Mouse (Mus musculus): Measurements from ENCODE around the gene Mylk2. TPM values are rescaled to one million over a fixed set of nuclear protein-coding genes. Genes with fewer than 3 reads are reported as not detected.
A peak's percentile ranks its signal among the peaks of the same experiment; 100 is the strongest.

The Mylk2 gene
- polyA plus RNA-seq, 1 experiment from 2014 or later: not detected

DNA sequence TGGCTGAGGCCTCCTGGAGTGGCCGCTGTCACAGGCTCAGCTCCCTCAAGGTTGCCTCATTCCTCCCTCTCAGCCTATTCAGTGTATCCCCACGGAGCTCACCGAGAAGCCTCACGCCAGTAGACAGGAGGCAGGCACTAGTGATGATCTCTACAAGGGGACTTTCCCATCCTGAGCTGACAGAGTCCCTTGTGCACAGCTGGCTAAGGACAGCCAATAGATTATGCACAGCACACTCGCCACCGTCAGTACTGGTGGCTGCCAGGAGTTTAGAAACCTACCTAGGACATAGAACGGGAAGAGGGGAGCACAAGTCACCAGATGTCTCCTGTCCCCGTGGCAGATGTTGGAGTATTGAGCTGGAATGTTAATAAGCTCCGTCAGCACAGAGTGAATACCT is 6.5 kb downstream of the Mylk2 start:
- WGBS (ENCODE audit: insufficient replicate concordance): 39% methylated on average over 9 of the region's 9 CpGs
- Histone ChIP-seq H3K27ac (ENCODE audit: low read depth, low read length) (no peak overlapping the region), H3K4me3 (ENCODE audit: low read depth, low read length) (no peak overlapping the region), H3K4me2 (no peak overlapping the region), H3K9ac (ENCODE audit: low read depth, low read length) (no peak overlapping the region), H3K27me3 (ENCODE audit: control insufficient read depth, insufficient read depth, low read length) (peaks cover 23% of the 10 kb centered on the region), H3K36me3 (ENCODE audit: control insufficient read depth, insufficient read depth, low read length) (no peaks in the 10 kb centered on the region), H3K4me1 (ENCODE audit: control insufficient read depth, insufficient read depth, low read length) (peaks cover 19% of the 10 kb centered on the region), H3K9me3 (replicated peaks; ENCODE audit: control insufficient read depth, low read length) (no peaks in the 10 kb centered on the region)
- ATAC-seq (replicated peaks; ENCODE audit: insufficient number of reproducible peaks, low FRiP score, low TSS enrichment): no peak

DNA sequence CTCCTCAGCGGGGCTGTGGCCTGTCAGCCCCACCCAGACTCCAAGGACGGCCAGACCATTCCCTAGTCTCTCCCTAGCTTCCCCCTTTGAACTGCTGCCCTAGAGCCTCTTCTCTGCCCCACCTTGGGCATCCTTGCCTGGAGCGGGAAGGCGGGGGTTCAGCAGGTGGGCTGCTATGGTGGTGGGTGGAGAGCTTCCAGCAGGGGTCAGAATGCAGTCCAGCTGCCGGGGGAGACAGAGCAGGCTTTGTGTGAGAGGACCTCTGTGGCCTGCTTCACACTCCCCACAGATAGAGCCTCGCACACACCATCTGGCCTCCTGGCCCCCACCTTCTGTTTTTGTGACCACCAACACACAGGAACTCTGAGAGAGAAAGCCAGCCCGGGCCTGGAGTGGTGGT is 11.2 kb downstream of the Mylk2 start:
- no peak overlapping the region for H3K27ac ChIP-seq (ENCODE audit: low read depth, low read length)
- WGBS (ENCODE audit: insufficient replicate concordance): 23% methylated on average over 7 of the region's 7 CpGs
- no peaks in the 10 kb centered on the region for H3K36me3 ChIP-seq (ENCODE audit: control insufficient read depth, insufficient read depth, low read length)
- 0 out of 2 replicates have a peak overlapping the region, but pooled peaks have one; percentile 28 for H3K9ac ChIP-seq (ENCODE audit: low read depth, low read length)
- H3K4me3 ChIP-seq (ENCODE audit: low read depth, low read length): no peak overlapping the region
- peaks cover 10% of the 10 kb centered on the region; the same call in 1 of the 2 replicates for H3K27me3 ChIP-seq (ENCODE audit: control insufficient read depth, insufficient read depth, low read length)
- no peak overlapping the region; the same call in 1 of the 2 replicates for H3K4me2 ChIP-seq
- H3K4me1 ChIP-seq (ENCODE audit: control insufficient read depth, insufficient read depth, low read length): peaks cover 26% of the 10 kb centered on the region
- ATAC-seq (replicated peaks; ENCODE audit: insufficient number of reproducible peaks, low FRiP score, low TSS enrichment): no peak
- H3K9me3 ChIP-seq (replicated peaks; ENCODE audit: control insufficient read depth, low read length): no peaks in the 10 kb centered on the region

DNA sequence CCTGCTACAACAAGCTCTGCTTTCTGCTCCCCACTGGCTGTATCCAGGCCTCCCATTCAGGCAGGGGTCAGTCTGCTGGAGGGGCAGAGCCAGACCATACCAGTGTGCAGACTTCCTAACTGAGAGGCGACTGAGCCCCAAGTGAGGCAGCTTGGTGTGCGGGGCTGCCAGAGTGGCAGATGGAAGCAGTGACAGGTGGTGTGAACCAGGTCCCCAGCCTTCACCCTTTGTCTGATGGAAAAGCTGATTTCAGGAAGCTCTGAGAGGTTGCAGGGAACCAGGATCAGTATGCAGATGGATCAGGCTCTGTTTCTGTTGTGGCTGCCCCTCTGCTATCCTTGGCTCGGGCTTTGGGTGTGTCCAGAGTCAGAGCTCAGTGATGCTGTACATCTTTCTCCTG is 12.5 kb downstream of the Mylk2 start:
- Histone ChIP-seq H3K9me3 (replicated peaks; ENCODE audit: control insufficient read depth, low read length) (no peaks in the 10 kb centered on the region), H3K27me3 (ENCODE audit: control insufficient read depth, insufficient read depth, low read length) (peaks cover 10% of the 10 kb centered on the region; the same call in 1 of the 2 replicates), H3K9ac (ENCODE audit: low read depth, low read length) (no peak overlapping the region), H3K4me1 (ENCODE audit: control insufficient read depth, insufficient read depth, low read length) (peaks cover 26% of the 10 kb centered on the region), H3K4me3 (ENCODE audit: low read depth, low read length) (no peak overlapping the region), H3K27ac (ENCODE audit: low read depth, low read length) (no peak overlapping the region), H3K4me2 (no peak overlapping the region), H3K36me3 (ENCODE audit: control insufficient read depth, insufficient read depth, low read length) (no peaks in the 10 kb centered on the region)
- ATAC-seq (replicated peaks; ENCODE audit: insufficient number of reproducible peaks, low FRiP score, low TSS enrichment): no peak
- WGBS (ENCODE audit: insufficient replicate concordance): 78% methylated on average over 3 of the region's 3 CpGs

DNA sequence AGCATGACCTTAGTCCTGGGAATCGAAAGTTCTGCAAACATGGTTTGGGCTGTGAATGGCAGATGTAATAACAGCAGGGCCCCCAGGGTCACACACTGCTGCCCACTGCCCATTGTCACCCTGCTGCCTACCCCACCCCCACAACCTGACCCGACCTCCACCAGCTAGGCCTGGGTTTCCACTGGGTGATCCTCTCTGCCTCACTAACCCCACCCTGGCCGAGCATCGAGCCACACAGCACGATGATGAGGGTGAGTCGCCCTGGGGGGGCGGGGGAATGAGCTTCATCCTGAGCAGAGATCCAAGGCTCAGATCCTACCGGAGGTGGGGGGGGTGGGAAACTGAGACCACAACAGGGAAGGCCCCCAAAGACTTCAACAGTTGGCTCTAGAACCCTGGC is 13.0 kb downstream of the Mylk2 start:
- H3K27me3 ChIP-seq (ENCODE audit: control insufficient read depth, insufficient read depth, low read length): peaks cover 7% of the 10 kb centered on the region; the same call in 1 of the 2 replicates
- H3K9me3 ChIP-seq (replicated peaks; ENCODE audit: control insufficient read depth, low read length): no peaks in the 10 kb centered on the region
- no peak overlapping the region for H3K4me3 ChIP-seq (ENCODE audit: low read depth, low read length)
- no peaks in the 10 kb centered on the region for H3K36me3 ChIP-seq (ENCODE audit: control insufficient read depth, insufficient read depth, low read length)
- H3K9ac ChIP-seq (ENCODE audit: low read depth, low read length): no peak overlapping the region
- ATAC-seq (replicated peaks; ENCODE audit: insufficient number of reproducible peaks, low FRiP score, low TSS enrichment): no peak
- H3K4me1 ChIP-seq (ENCODE audit: control insufficient read depth, insufficient read depth, low read length): peaks cover 22% of the 10 kb centered on the region
- H3K4me2 ChIP-seq: no peak overlapping the region
- no peak overlapping the region for H3K27ac ChIP-seq (ENCODE audit: low read depth, low read length)
- 62% methylated on average over 8 of the region's 8 CpGs for WGBS (ENCODE audit: insufficient replicate concordance)

DNA sequence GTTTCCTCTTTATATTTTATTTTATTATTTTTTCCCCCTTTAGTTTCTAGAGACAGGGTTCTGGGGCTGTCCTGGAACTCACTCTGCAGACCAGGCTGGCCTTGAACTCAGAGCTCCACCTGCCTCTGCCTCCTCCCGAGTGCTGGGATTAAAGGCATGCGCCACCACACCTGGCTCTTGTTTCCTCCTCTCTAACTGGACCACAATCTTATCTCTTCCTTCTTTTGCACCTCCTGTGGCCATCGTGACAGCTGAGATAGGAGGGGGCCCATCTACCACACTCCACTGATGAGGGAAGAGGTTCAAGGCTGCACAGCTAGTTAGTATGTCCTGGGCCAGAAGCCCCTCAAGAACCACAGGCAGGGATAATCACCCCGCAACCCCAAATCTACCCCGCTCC is 13.4 kb downstream of the Mylk2 start:
- no peaks in the 10 kb centered on the region for H3K9me3 ChIP-seq (replicated peaks; ENCODE audit: control insufficient read depth, low read length)
- H3K4me3 ChIP-seq (ENCODE audit: low read depth, low read length): no peak overlapping the region
- H3K4me1 ChIP-seq (ENCODE audit: control insufficient read depth, insufficient read depth, low read length): peaks cover 22% of the 10 kb centered on the region
- peaks cover 7% of the 10 kb centered on the region; the same call in 1 of the 2 replicates for H3K27me3 ChIP-seq (ENCODE audit: control insufficient read depth, insufficient read depth, low read length)
- no peak overlapping the region for H3K9ac ChIP-seq (ENCODE audit: low read depth, low read length)
- no peak overlapping the region for H3K27ac ChIP-seq (ENCODE audit: low read depth, low read length)
- no peak for ATAC-seq (replicated peaks; ENCODE audit: insufficient number of reproducible peaks, low FRiP score, low TSS enrichment)
- 54% methylated on average over 5 of the region's 5 CpGs for WGBS (ENCODE audit: insufficient replicate concordance)
- H3K4me2 ChIP-seq: no peak overlapping the region
- H3K36me3 ChIP-seq (ENCODE audit: control insufficient read depth, insufficient read depth, low read length): no peaks in the 10 kb centered on the region

DNA sequence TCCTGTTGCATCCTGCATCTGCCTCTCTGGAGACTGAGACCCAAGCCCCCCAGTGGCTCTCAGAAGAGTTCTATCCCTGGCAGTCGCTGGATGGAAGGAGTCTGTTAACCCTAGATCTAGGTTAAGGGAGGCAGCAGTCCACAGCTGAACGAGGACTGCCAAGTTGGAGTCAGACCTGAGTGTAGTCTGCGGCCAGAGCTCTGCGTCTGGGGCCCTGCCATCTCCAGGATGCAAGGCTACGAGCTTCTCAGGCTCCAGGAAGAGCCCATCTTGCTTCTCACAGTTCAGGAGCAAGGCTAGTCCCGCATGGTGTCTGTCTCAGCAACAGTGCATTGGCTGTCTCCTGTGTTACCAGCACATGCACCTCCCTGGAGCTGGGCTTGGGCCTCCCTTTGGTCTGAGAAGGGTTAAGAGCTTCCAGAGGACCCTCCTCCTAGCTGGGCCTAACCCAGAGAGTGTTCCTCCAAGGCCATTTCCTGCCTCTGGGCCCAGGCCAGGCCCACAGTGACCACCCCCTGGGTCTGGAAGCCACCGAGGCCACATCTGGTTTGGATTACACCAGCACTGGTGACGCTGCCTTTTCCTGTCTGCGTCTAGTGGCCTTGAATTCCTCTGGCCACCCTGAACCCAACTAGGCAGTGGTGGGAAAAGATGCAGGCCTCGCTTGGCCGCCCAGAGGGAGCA is 14.2 kb downstream of the Mylk2 start:
- Histone ChIP-seq H3K27me3 (ENCODE audit: control insufficient read depth, insufficient read depth, low read length) (0 out of 2 replicates have a peak, but pooled peaks cover 5% of the 10 kb centered on the region), H3K9me3 (replicated peaks; ENCODE audit: control insufficient read depth, low read length) (no peaks in the 10 kb centered on the region), H3K9ac (ENCODE audit: low read depth, low read length) (0 out of 2 replicates have a peak overlapping the region, but pooled peaks have one; percentile 16), H3K4me1 (ENCODE audit: control insufficient read depth, insufficient read depth, low read length) (peaks cover 22% of the 10 kb centered on the region), H3K27ac (ENCODE audit: low read depth, low read length) (peak overlapping the region; percentile 75), H3K4me3 (ENCODE audit: low read depth, low read length) (no peak overlapping the region), H3K4me2 (no peak overlapping the region), H3K36me3 (ENCODE audit: control insufficient read depth, insufficient read depth, low read length) (no peaks in the 10 kb centered on the region)
- WGBS (ENCODE audit: insufficient replicate concordance): 38% methylated on average over 11 of the region's 11 CpGs
- ATAC-seq (replicated peaks; ENCODE audit: insufficient number of reproducible peaks, low FRiP score, low TSS enrichment): peak; percentile 37

DNA sequence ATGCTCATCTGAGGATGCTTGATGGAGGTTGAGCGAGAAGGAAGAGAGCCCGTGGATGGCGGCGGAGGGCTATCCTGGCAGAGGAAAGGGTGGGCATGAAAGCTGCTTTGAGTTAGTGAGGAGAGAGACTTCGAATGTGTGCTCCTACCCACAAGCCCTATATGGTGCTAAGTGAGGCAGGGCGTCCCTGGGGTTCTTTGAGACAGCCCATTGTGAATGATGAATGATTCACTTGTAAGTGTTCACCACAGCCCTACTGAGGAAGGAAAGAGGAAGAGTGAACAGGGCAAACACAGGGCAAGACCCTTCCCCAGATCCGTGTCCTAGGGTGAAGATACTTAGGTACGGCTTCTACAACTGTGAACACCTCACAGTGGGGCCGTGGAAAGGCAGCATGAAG is 15.7 kb downstream of the Mylk2 start:
- no peak overlapping the region for H3K4me3 ChIP-seq (ENCODE audit: low read depth, low read length)
- peaks cover 9% of the 10 kb centered on the region; the same call in 1 of the 2 replicates for H3K27me3 ChIP-seq (ENCODE audit: control insufficient read depth, insufficient read depth, low read length)
- peaks cover 21% of the 10 kb centered on the region for H3K4me1 ChIP-seq (ENCODE audit: control insufficient read depth, insufficient read depth, low read length)
- H3K4me2 ChIP-seq: no peak overlapping the region
- no peaks in the 10 kb centered on the region for H3K9me3 ChIP-seq (replicated peaks; ENCODE audit: control insufficient read depth, low read length)
- H3K36me3 ChIP-seq (ENCODE audit: control insufficient read depth, insufficient read depth, low read length): no peaks in the 10 kb centered on the region
- H3K9ac ChIP-seq (ENCODE audit: low read depth, low read length): no peak overlapping the region
- H3K27ac ChIP-seq (ENCODE audit: low read depth, low read length): no peak overlapping the region
- no peak for ATAC-seq (replicated peaks; ENCODE audit: insufficient number of reproducible peaks, low FRiP score, low TSS enrichment)
- 69% methylated on average over 9 of the region's 9 CpGs for WGBS (ENCODE audit: insufficient replicate concordance)

DNA sequence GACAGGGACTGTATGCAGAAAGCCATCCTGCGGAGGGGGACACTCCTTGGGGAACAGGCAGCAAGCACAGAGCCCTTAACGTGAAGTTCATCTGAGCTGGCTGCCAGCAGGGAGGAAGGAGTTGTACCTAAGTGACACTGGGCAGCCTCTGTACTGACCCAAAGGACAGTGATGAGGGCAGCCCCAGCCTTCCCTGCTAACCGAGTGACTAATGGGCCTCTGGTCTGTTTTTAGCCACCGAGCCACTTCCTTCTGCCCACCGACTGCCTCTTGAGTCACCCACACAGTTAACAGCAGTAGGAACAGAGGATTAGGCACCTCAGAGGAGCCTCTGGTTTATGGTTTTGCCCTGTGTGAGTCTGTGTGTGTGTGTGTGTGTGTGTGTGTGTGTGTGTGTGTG is 16.2 kb downstream of the Mylk2 start:
- peaks cover 16% of the 10 kb centered on the region for H3K4me1 ChIP-seq (ENCODE audit: control insufficient read depth, insufficient read depth, low read length)
- no peak overlapping the region for H3K4me3 ChIP-seq (ENCODE audit: low read depth, low read length)
- H3K36me3 ChIP-seq (ENCODE audit: control insufficient read depth, insufficient read depth, low read length): no peaks in the 10 kb centered on the region
- peaks cover 9% of the 10 kb centered on the region; the same call in 1 of the 2 replicates for H3K27me3 ChIP-seq (ENCODE audit: control insufficient read depth, insufficient read depth, low read length)
- H3K9me3 ChIP-seq (replicated peaks; ENCODE audit: control insufficient read depth, low read length): no peaks in the 10 kb centered on the region
- H3K9ac ChIP-seq (ENCODE audit: low read depth, low read length): no peak overlapping the region
- no peak for ATAC-seq (replicated peaks; ENCODE audit: insufficient number of reproducible peaks, low FRiP score, low TSS enrichment)
- H3K4me2 ChIP-seq: no peak overlapping the region
- WGBS (ENCODE audit: insufficient replicate concordance): 36% methylated on average over 5 of the region's 5 CpGs
- H3K27ac ChIP-seq (ENCODE audit: low read depth, low read length): no peak overlapping the region
